Mouse (Mus musculus) lung, postnatal 0 days (tissue): ENCODE data around the gene Sbpl. TPM values are rescaled to one million over a fixed set of nuclear protein-coding genes. Genes with fewer than 3 reads are reported as not detected.

Experiments
- ATAC-seq: fragments of 200-750 bp; cut with Nextera tagmentation; 2 replicates; pipeline ENCODE4 v1.8.0; 2017; ENCODE audit warnings: moderate library complexity
- DNase-seq: peaks from one replicate; pipeline ENCODE4 v3.0.0-alpha.2; 2016; ENCODE audit warnings: low spot score
- H3K27ac ChIP-seq: fragments of 300-500 bp; sonication (generic); 2 replicates; pipeline ENCODE4 v1.5.1; 2014; ENCODE audit warnings: antibody characterized with exemption, mild to moderate bottlenecking, low read length, mixed read lengths
- H3K27me3 ChIP-seq: fragments of 300-500 bp; sonication (generic); replicated peaks from 2 replicates; pipeline ENCODE4 v1.6.1; 2014; ENCODE audit warnings: low read length, mixed read lengths; ENCODE audit not compliant: insufficient read depth
- H3K36me3 ChIP-seq: fragments of 300-500 bp; sonication (generic); 2 replicates; pipeline ENCODE4 v1.6.1; 2014; ENCODE audit warnings: low read length, mixed read lengths; ENCODE audit not compliant: insufficient read depth
- H3K4me1 ChIP-seq: fragments of 300-500 bp; sonication (generic); 2 replicates; pipeline ENCODE4 v1.6.1; 2014; ENCODE audit warnings: antibody characterized with exemption, low read depth, low read length, mixed read lengths; ENCODE audit not compliant: insufficient read depth
- H3K4me2 ChIP-seq: fragments of 300-500 bp; sonication (generic); replicated peaks from 2 replicates; pipeline ENCODE4 v1.6.1; 2014; ENCODE audit warnings: low read depth, mild to moderate bottlenecking, low read length, moderate library complexity, mixed read lengths
- H3K4me3 ChIP-seq: fragments of 300-500 bp; sonication (generic); 2 replicates; pipeline ENCODE4 v1.5.1; 2014; ENCODE audit warnings: low read depth, low read length
- H3K9ac ChIP-seq: fragments of 300-500 bp; sonication (generic); replicated peaks from 2 replicates; pipeline ENCODE4 v1.6.1; 2014; ENCODE audit warnings: low read depth, mild to moderate bottlenecking
- H3K9me3 ChIP-seq: fragments of 300-500 bp; sonication (generic); 2 replicates; pipeline ENCODE4 v1.6.1; 2016; ENCODE audit warnings: low read length, mixed read lengths
- CTCF ChIP-seq: IDR thresholded peaks from 2 replicates; pipeline ENCODE4 v1.5.1; 2016; ENCODE audit warnings: antibody characterized with exemption, mild to moderate bottlenecking
- EP300 ChIP-seq: IDR thresholded peaks from 2 replicates; pipeline ENCODE4 v1.6.1; 2016; ENCODE audit warnings: antibody characterized with exemption, mild to moderate bottlenecking, control low read depth
- WGBS: fragments of 180-500 bp; shearing (Covaris S2); extraction: QIAGEN DNeasy Blood & Tissue Kit; methylation state at CpG from one replicate; pipeline ENCODE4 v1.1.7; 2014; 5-methylcytosine and 5-hydroxymethylcytosine counted together
- polyA plus RNA-seq: library from polyadenylated mRNA; unstranded; fragments of >200 nt; fragmentation: Nextera tagmentation; extraction: Ambion mirVana; gene quantifications from 2 replicates; pipeline ENCODE4 v1.2.1, GENCODE M21; 2015

Sbpl gene
- polyA plus RNA-seq, 1 experiment from 2014 or later = not detected

DNA sequence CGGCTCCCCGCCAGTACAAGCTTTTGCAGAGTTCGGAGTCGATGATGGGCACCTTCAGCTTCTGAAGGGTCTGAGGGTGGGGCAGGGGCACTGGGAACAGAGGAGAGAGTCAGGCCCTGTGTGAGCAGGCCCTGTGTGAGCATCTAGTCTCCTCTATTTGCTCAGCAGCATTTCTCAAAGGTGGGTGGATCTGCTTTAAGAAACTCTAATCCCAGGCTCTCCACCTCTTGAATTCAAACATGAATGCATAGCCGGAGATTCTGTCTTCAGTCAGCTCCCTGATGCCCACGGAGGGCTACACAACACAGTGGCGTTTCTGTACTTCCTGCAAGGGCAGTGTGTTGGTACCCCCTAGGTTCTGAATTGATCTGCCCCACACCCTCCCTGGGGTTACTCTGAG, 39.6 kb upstream of the Sbpl start:
- WGBS = 65% methylated on average over 7 of the region's 7 CpGs
- no peak for DNase-seq
- no peaks in the 10 kb centered on the region for H3K9me3 ChIP-seq
- H3K4me2 ChIP-seq = no peak overlapping the region
- H3K4me1 ChIP-seq = no peaks in the 10 kb centered on the region; the same call in 1 of the 2 replicates
- no peaks in the 10 kb centered on the region for H3K36me3 ChIP-seq
- TF ChIP-seq EP300 = no peak
- no peak overlapping the region for H3K27ac ChIP-seq
- no peak overlapping the region for H3K4me3 ChIP-seq
- ATAC-seq = no peak
- H3K9ac ChIP-seq = no peak overlapping the region
- H3K27me3 ChIP-seq = 0 out of 2 replicates have a peak, but pooled peaks cover 5% of the 10 kb centered on the region

DNA sequence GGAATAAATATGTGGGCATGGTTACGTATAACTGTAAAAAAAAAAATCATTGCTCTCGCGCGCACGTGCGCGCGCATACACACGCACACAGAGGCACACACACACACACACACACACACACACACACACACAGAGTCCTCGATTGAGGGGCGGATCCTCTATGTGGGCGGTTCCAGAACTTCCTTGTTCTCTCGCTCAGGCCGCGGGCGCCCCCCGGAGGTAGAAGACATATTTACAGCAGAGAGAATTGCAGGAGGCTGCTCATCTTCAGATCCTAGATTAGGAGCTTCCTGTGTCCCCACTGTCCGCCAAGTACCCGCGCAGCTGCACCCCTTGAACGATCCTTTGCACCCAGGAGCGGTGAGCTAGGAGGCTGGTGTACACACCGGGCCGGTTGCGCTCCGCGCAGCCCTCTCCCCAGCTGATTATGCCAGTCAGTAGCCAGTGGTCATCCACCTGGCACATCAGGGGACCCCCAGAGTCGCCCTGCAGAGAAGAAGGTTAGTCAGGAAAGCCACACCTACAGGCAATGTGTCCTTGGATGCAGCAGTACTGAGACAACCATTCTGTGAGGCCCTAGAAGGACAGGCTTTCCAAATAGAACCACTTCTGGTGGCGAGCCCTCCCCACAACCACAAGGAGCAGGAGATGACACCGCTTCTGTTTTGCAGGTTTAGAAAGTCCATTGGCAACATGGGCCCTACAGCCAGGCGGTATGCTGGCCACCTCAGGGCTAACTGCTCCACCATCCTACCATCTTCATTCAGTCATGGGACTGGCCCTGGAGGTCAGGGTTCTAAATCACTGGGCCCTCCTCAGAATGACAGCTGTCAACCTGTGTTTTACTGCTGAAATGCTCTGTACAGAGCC, 38.7 kb upstream of the Sbpl start:
- H3K36me3 ChIP-seq = no peaks in the 10 kb centered on the region
- 12% methylated on average over 30 of the region's 31 CpGs for WGBS
- H3K9me3 ChIP-seq = no peaks in the 10 kb centered on the region
- H3K9ac ChIP-seq = no peak overlapping the region
- ATAC-seq = peak; percentile 65
- no peak; the same call in 1 of the 2 replicates for TF ChIP-seq EP300
- peak; percentile 82 for TF ChIP-seq CTCF
- H3K4me2 ChIP-seq = peak overlapping the region; percentile 25
- H3K27me3 ChIP-seq = 0 out of 2 replicates have a peak, but pooled peaks cover 5% of the 10 kb centered on the region
- no peaks in the 10 kb centered on the region; the same call in 1 of the 2 replicates for H3K4me1 ChIP-seq
- no peak overlapping the region for H3K4me3 ChIP-seq
- H3K27ac ChIP-seq = no peak overlapping the region
- DNase-seq = peak; percentile 93

DNA sequence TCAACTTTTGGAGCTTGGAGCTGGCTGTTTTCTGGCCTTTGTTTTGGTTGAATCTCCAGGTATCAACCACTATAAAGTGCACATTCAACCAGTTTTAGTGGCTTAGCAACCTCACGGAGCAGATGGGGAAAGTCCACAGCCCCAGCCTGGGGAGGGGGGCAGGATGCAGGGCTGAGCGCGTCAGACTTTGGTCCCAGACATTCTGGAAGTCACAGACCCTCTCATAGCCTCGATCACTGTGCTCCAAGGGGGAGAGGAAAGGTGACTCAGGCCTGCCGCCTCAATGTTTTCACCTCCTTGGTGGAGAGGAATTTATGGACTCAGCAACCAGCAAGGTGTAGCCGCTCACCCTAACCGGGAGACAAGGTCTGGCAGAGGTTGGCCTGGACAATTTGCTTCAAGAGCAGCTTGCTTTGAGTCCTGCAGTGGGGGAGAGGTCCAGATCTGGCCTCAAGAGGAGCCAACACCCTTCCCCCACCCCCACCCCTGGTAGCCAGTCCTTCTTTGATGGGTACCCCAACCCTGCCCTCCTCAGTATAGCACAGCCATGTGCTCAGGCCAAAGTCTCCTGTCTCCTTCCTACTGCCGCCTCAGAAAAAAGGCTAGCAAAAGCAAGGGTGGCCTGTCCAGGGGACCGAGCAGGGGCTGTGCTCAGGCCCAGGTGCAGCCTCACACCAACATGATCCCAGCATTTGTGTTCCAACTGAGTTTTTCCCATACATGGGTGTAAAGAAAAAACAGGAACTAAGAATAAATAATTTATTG, 37.9 kb upstream of the Sbpl start:
- DNase-seq (no peak), ATAC-seq (peak; percentile 11)
- no peak overlapping the region for H3K27ac ChIP-seq
- H3K36me3 ChIP-seq = no peaks in the 10 kb centered on the region
- H3K4me1 ChIP-seq = no peaks in the 10 kb centered on the region; the same call in 1 of the 2 replicates
- no peak overlapping the region for H3K9ac ChIP-seq
- H3K9me3 ChIP-seq = no peaks in the 10 kb centered on the region
- TF ChIP-seq EP300 (no peak), CTCF (no peak)
- WGBS = 71% methylated on average over 9 of the region's 9 CpGs
- H3K4me2 ChIP-seq = peak overlapping the region; percentile 25
- 0 out of 2 replicates have a peak, but pooled peaks cover 5% of the 10 kb centered on the region for H3K27me3 ChIP-seq
- no peak overlapping the region for H3K4me3 ChIP-seq

DNA sequence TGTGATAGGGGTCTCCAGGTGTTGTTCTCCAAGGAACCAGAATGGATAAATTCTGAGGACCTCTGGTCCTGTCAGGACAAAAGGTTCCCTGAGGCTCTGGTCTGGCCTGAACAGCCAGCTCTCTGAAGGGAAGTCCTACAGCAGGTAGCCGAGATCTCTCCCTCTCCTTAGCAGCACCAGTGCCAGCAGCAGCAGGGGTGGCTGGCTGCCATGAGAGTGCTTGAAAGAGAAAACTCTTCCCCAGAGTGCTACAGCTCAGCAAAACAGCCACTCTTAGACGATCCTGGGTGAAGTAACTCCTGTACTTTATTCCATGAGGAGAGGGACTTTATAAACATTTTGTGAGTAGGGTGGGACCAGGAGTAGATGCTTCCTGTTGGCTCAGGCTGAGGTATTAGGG, 34.7 kb upstream of the Sbpl start:
- Histone ChIP-seq H3K9ac (no peak overlapping the region), H3K4me1 (no peaks in the 10 kb centered on the region; the same call in 1 of the 2 replicates), H3K9me3 (no peaks in the 10 kb centered on the region), H3K36me3 (no peaks in the 10 kb centered on the region), H3K27ac (no peak overlapping the region), H3K4me2 (no peak overlapping the region), H3K4me3 (no peak overlapping the region), H3K27me3 (0 out of 2 replicates have a peak, but pooled peaks cover 3% of the 10 kb centered on the region)
- TF ChIP-seq EP300 (no peak), CTCF (no peak)
- DNase-seq (peak; percentile 75), ATAC-seq (peak; percentile 82)
- 48% methylated on average over 2 of the region's 2 CpGs for WGBS

DNA sequence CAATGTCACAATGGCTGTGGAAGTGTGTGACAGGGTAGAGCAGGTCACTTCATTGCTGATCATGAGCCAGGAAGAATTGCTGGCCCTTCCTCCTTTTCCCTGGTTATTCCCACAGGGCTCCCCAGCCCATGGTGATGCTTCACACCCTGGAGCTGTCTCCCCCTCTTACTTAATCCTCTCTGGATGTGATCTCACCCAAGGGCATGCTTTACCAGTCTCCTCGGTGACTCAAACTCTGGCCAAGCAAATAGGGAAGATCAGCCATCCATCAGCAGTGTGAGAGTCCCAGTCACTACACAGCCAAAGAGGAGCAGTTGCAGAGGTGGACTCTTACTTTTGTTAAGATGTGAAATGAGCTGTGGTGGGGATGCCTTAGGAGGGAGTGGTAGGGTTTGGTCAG, 29.9 kb upstream of the Sbpl start:
- no peaks in the 10 kb centered on the region for H3K36me3 ChIP-seq
- H3K27ac ChIP-seq = no peak overlapping the region
- no peak for ATAC-seq
- no peaks in the 10 kb centered on the region for H3K4me1 ChIP-seq
- DNase-seq = no peak
- no peak overlapping the region for H3K4me3 ChIP-seq
- no peak for TF ChIP-seq CTCF
- no peak for TF ChIP-seq EP300
- H3K4me2 ChIP-seq = no peak overlapping the region
- H3K27me3 ChIP-seq = 0 out of 2 replicates have a peak, but pooled peaks cover 3% of the 10 kb centered on the region
- no peaks in the 10 kb centered on the region for H3K9me3 ChIP-seq
- 61% methylated on average over 1 of the region's 1 CpGs for WGBS
- H3K9ac ChIP-seq = no peak overlapping the region

DNA sequence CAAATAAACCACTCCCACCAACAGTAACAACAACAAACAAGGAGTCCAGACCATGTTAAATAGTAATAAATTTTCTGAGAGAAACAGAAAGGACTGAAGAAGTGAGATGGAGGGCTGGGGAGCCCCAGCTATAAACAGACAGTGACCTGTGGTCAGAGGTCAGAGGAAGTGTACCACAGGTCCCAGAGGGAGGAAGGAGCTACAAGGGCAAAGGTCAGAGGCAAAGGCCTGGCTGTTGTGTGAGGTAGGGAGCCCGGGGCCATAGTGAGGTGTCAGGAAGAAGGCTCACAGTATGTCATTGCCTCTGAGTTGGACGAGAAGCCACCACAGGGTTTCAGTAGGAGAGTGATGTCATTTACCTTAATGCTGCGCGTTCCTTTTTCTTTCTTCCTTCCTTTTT, 27.8 kb upstream of the Sbpl start:
- Histone ChIP-seq H3K27ac (no peak overlapping the region), H3K27me3 (0 out of 2 replicates have a peak, but pooled peaks cover 3% of the 10 kb centered on the region), H3K9ac (no peak overlapping the region), H3K36me3 (no peaks in the 10 kb centered on the region), H3K4me1 (no peaks in the 10 kb centered on the region), H3K4me3 (no peak overlapping the region), H3K4me2 (no peak overlapping the region), H3K9me3 (no peaks in the 10 kb centered on the region)
- TF ChIP-seq CTCF = no peak
- no peak for TF ChIP-seq EP300
- ATAC-seq (peak; percentile 37; the same call in 1 of the 2 replicates), DNase-seq (no peak)
- WGBS = 43% methylated on average over 4 of the region's 4 CpGs
